16 mouse cellular contexts compared by ENCODE assay signal in genomic region chr13:97857860-97858259, GRCm38 (mm10).
DNase-seq lines count a peak whose midpoint lies in the region; ATAC-seq and TF ChIP-seq lines count a peak whose summit lies in the region.
"Had no signal": no experiment of that assay in that cellular context is flagged by ENCODE, and none has a peak within 500 bp of the region (broad histone marks: within the 10 kb centered on the region; RNA-seq: fewer than 3 reads in every experiment).

No protein-coding gene starts in this region.

- no peak for TF ChIP-seq POLR2A in CH12.LX (IDR thresholded peaks at IDR 0.05; ENCODE audit: low read depth, low read length)

- DNase-seq in heart, postnatal 0 days (ENCODE audit: low spot score) = peak; percentile 7
- DNase-seq in heart, postnatal 36 days = no peak
- peak; percentile 16 for DNase-seq in CH12.LX (ENCODE audit: extremely low read depth)
- DNase-seq in gastrocnemius, postnatal 4 days (ENCODE audit: low spot score in 2 of 2) = no peak
- no peak for DNase-seq in left cerebral cortex, adult 2 months (ENCODE audit: extremely low spot score in 1 of 2, low spot score in 2 of 2)
- DNase-seq: adrenal gland, postnatal 36 days; cerebellum, postnatal 10 days; kidney, adult 18-20 months; right cerebral cortex, postnatal 4 days had no signal

- WGBS in heart, postnatal 0 days = 44% methylated on average over 6 of the region's 6 CpGs
- WGBS in intestine, embryonic 16.5 days = 57% methylated on average over 6 of the region's 6 CpGs

- H3K4me2 ChIP-seq in heart, postnatal 0 days (ENCODE audit: low read depth, low read length) = no peak overlapping the region
- H3K4me2 ChIP-seq in CH12.LX (ENCODE audit: insufficient read depth, low read depth, poor library complexity, severe bottlenecking) = no peak overlapping the region
- H3K4me2 ChIP-seq in intestine, embryonic 16.5 days (ENCODE audit: low read depth, low read length) = no peak overlapping the region
- H3K4me2 ChIP-seq: embryonic facial prominence, embryonic 13.5 days; limb, embryonic 13.5 days; midbrain, embryonic 12.5 days; neural tube, embryonic 15.5 days had no signal

- intact Hi-C loops in heart, postnatal 36 days (cut with DNase I) = loop anchor here (5.0 kb wide), 4 partner anchors 54 to 621 kb away; no protein-coding TSS in a partner anchor
- intact Hi-C loops in left cerebral cortex, adult 2 months (cut with DNase I) = no loop called here

- TF ChIP-seq CTCF in heart, postnatal 0 days (IDR thresholded peaks at IDR 0.05; ENCODE audit: low read depth) = no peak
- TF ChIP-seq CTCF in CH12.LX (conservative IDR thresholded peaks at IDR 0.05 in 1 of 2, IDR thresholded peaks at IDR 0.05 in 1 of 2; ENCODE audit: low read depth in 2 of 2, low read length in 2 of 2) = no peak
- no peak for TF ChIP-seq CTCF in left cerebral cortex, adult 2 months (IDR thresholded peaks at IDR 0.05)

- H3K36me3 ChIP-seq in heart, postnatal 0 days (replicated peaks; ENCODE audit: control insufficient read depth, insufficient read depth, low read length) = no peaks in the 10 kb centered on the region
- H3K36me3 ChIP-seq in CH12.LX (replicated peaks in 1 of 2; ENCODE audit: control insufficient read depth in 1 of 2, insufficient read depth in 1 of 2, low read length in 1 of 2) = no peaks in the 10 kb centered on the region
- H3K36me3 ChIP-seq in intestine, embryonic 16.5 days (ENCODE audit: control insufficient read depth, insufficient read depth, low read length) = no peaks in the 10 kb centered on the region
- H3K36me3 ChIP-seq: embryonic facial prominence, embryonic 13.5 days; limb, embryonic 13.5 days; midbrain, embryonic 12.5 days; neural tube, embryonic 15.5 days had no signal

- H3K4me3 ChIP-seq in heart, postnatal 0 days (ENCODE audit: low read depth, low read length) = no peak overlapping the region
- no peak overlapping the region for H3K4me3 ChIP-seq in CH12.LX (replicated peaks in 1 of 3; ENCODE audit: low read depth in 2 of 3, low read length in 2 of 3, poor library complexity in 1 of 3)
- H3K4me3 ChIP-seq in intestine, embryonic 16.5 days (ENCODE audit: low read length) = no peak overlapping the region
- H3K4me3 ChIP-seq in left cerebral cortex, adult 2 months = no peak overlapping the region
- H3K4me3 ChIP-seq: embryonic facial prominence, embryonic 13.5 days; limb, embryonic 13.5 days; midbrain, embryonic 12.5 days; neural tube, embryonic 15.5 days had no signal

- H3K27ac ChIP-seq in heart, postnatal 0 days (ENCODE audit: low read depth) = no peak overlapping the region
- no peak overlapping the region for H3K27ac ChIP-seq in CH12.LX (ENCODE audit: insufficient read depth, low read depth)
- no peak overlapping the region for H3K27ac ChIP-seq in intestine, embryonic 16.5 days (ENCODE audit: low read length)
- H3K27ac ChIP-seq in left cerebral cortex, adult 2 months = no peak overlapping the region
- H3K27ac ChIP-seq: embryonic facial prominence, embryonic 13.5 days; limb, embryonic 13.5 days; midbrain, embryonic 12.5 days; neural tube, embryonic 15.5 days had no signal

- no peak overlapping the region for H3K9ac ChIP-seq in heart, postnatal 0 days (replicated peaks; ENCODE audit: low read depth, low read length)
- no peak overlapping the region for H3K9ac ChIP-seq in CH12.LX (ENCODE audit: insufficient read depth, low read depth)
- no peak overlapping the region for H3K9ac ChIP-seq in intestine, embryonic 16.5 days (ENCODE audit: low read depth, low read length)
- H3K9ac ChIP-seq: embryonic facial prominence, embryonic 13.5 days; limb, embryonic 13.5 days; midbrain, embryonic 12.5 days; neural tube, embryonic 15.5 days had no signal

- no peaks in the 10 kb centered on the region for H3K9me3 ChIP-seq in heart, postnatal 0 days (replicated peaks; ENCODE audit: control insufficient read depth, low read length)
- H3K9me3 ChIP-seq in CH12.LX (replicated peaks; ENCODE audit: low read length) = peaks cover 48% of the 10 kb centered on the region
- H3K9me3 ChIP-seq in intestine, embryonic 16.5 days (ENCODE audit: control insufficient read depth, low read length) = no peaks in the 10 kb centered on the region
- H3K9me3 ChIP-seq: embryonic facial prominence, embryonic 13.5 days; limb, embryonic 13.5 days; midbrain, embryonic 12.5 days; neural tube, embryonic 15.5 days had no signal

- no peak for ATAC-seq in heart, postnatal 0 days (ENCODE audit: insufficient read depth, low read depth)
- ATAC-seq in intestine, embryonic 16.5 days = 0 out of 2 replicates have a peak, but pooled peaks have one; percentile 42
- peak; percentile 51; the same call in 1 of the 2 replicates for ATAC-seq in megakaryocyte-erythroid progenitor cell, adult 5-6 weeks (replicated peaks; ENCODE audit: low FRiP score, low TSS enrichment, poor library complexity, severe bottlenecking)
- no peak for ATAC-seq in frontal cortex, adult (ENCODE audit: low TSS enrichment)

- in situ Hi-C loops in CH12.LX (cut with MboI; ENCODE audit: low pct_ligation_motif_present, low pct_unique_long_range_greater_than_20kb, low sequenced_read_pairs) = no loop called here

- TF ChIP-seq RAD21 in CH12.LX (IDR thresholded peaks at IDR 0.05; ENCODE audit: low read depth, low read length) = no peak

- no peak for TF ChIP-seq EP300 in heart, postnatal 0 days (IDR thresholded peaks at IDR 0.05; ENCODE audit: low read depth)
- TF ChIP-seq EP300 in CH12.LX (IDR thresholded peaks at IDR 0.05; ENCODE audit: low read length) = no peak

- peaks cover 14% of the 10 kb centered on the region for H3K4me1 ChIP-seq in heart, postnatal 0 days (ENCODE audit: control insufficient read depth, insufficient read depth)
- peaks cover 0 to 9% of the 10 kb centered on the region in 2 experiments; a peak in 1 of 4 replicates for H3K4me1 ChIP-seq in CH12.LX (ENCODE audit: control insufficient read depth in 1 of 2, insufficient read depth in 2 of 2)
- H3K4me1 ChIP-seq in intestine, embryonic 16.5 days (ENCODE audit: control insufficient read depth, insufficient read depth, low read length) = peaks cover 6% of the 10 kb centered on the region
- H3K4me1 ChIP-seq: midbrain, embryonic 12.5 days; neural tube, embryonic 15.5 days had no signal

- dilution Hi-C loops in CH12.LX (cut with MboI; ENCODE audit: extremely low pct_ligation_motif_present, extremely low pct_unique_long_range_greater_than_20kb, low sequenced_read_pairs) = no loop called here

- H3K79me2 ChIP-seq in CH12.LX (replicated peaks; ENCODE audit: control insufficient read depth, extremely low read depth, insufficient read depth, poor library complexity, severe bottlenecking) = no peaks in the 10 kb centered on the region

- no peaks in the 10 kb centered on the region for H3K27me3 ChIP-seq in heart, postnatal 0 days (ENCODE audit: control insufficient read depth, insufficient read depth, low read length)
- H3K27me3 ChIP-seq in CH12.LX (replicated peaks) = no peaks in the 10 kb centered on the region
- no peaks in the 10 kb centered on the region for H3K27me3 ChIP-seq in intestine, embryonic 16.5 days (replicated peaks; ENCODE audit: control insufficient read depth, insufficient read depth, low read length)
- H3K27me3 ChIP-seq: embryonic facial prominence, embryonic 13.5 days; limb, embryonic 13.5 days; midbrain, embryonic 12.5 days; neural tube, embryonic 15.5 days had no signal

TF ChIP-seq in CH12.LX, 34 proteins besides CTCF, POLR2A, EP300 and RAD21:
- TF ChIP-seq ZNF384 (IDR thresholded peaks at IDR 0.05; ENCODE audit: low read depth, low read length) (no peak), TBP (conservative IDR thresholded peaks at IDR 0.05; ENCODE audit: low read depth, low read length) (no peak), JUND (conservative IDR thresholded peaks at IDR 0.05; ENCODE audit: low read depth, low read length) (no peak), USF2 (conservative IDR thresholded peaks at IDR 0.05; ENCODE audit: low read depth, low read length) (no peak), IRF4 (IDR thresholded peaks at IDR 0.05; ENCODE audit: low read depth, low read length) (no peak), MEF2A (IDR thresholded peaks at IDR 0.05; ENCODE audit: borderline replicate concordance, low read depth, low read length) (no peak), ELF1 (IDR thresholded peaks at IDR 0.05; ENCODE audit: low read depth, low read length) (no peak), ZMIZ1 (IDR thresholded peaks at IDR 0.05; ENCODE audit: low read depth, low read length) (no peak), NELFE (IDR thresholded peaks at IDR 0.05; ENCODE audit: low read depth, low read length) (no peak), ZKSCAN1 (IDR thresholded peaks at IDR 0.05; ENCODE audit: borderline replicate concordance, low read depth, low read length) (no peak), ZC3H11A (IDR thresholded peaks at IDR 0.05; ENCODE audit: low read depth, low read length) (no peak), CHD1 (IDR thresholded peaks at IDR 0.05; ENCODE audit: low read depth, low read length) (no peak)

Comparison
In these comparisons a context has a peak if more than half of its experiments do, and no peak if none do; other contexts are left out.
1. DNase-seq: peak in heart, postnatal 0 days (single experiment) and CH12.LX (single experiment); none in heart, postnatal 36 days (0 of 2), gastrocnemius, postnatal 4 days (0 of 2) and left cerebral cortex, adult 2 months (0 of 2).
2. ATAC-seq: peak in intestine, embryonic 16.5 days (single experiment) and megakaryocyte-erythroid progenitor cell, adult 5-6 weeks (single experiment); none in heart, postnatal 0 days (single experiment) and frontal cortex, adult (single experiment).